Mouse (Mus musculus) common myeloid progenitor, adult 5-6 weeks (primary cell): ENCODE results near the gene Bola1. TPM values are rescaled to one million over a fixed set of nuclear protein-coding genes. Genes with fewer than 3 reads are reported as not detected.
"Not testable (repeated sequence)": the region's sequence is repeated elsewhere in the genome, so short reads cannot be mapped to it uniquely, and the experiment has no call there.

ENCODE experiments used
- ATAC-seq: replicated peaks from 2 replicates; pipeline ENCODE4 v1.8.0; 2016; ENCODE audit warnings: low read depth, mild to moderate bottlenecking, moderate TSS enrichment, inconsistent platforms; ENCODE audit not compliant: poor library complexity, severe bottlenecking
- total RNA-seq: library from RNA; stranded (forward); fragments of 200-1000, 187-1606 nt; gene quantifications from 2 replicates; pipeline ENCODE4 v1.2.3, GENCODE M21; 2017

Bola1 gene
- total RNA-seq, 1 experiment from 2014 or later: 38.2 TPM

- no peak for ATAC-seq
Measured at GRCm38 (mm10) chr3:96192977-96193376, 26.5 kb downstream of the Bola1 start.

GRCm38 (mm10) chr3:96182382-96182776 is 37.1 kb downstream of the Bola1 start:
- ATAC-seq: no peak

DNA sequence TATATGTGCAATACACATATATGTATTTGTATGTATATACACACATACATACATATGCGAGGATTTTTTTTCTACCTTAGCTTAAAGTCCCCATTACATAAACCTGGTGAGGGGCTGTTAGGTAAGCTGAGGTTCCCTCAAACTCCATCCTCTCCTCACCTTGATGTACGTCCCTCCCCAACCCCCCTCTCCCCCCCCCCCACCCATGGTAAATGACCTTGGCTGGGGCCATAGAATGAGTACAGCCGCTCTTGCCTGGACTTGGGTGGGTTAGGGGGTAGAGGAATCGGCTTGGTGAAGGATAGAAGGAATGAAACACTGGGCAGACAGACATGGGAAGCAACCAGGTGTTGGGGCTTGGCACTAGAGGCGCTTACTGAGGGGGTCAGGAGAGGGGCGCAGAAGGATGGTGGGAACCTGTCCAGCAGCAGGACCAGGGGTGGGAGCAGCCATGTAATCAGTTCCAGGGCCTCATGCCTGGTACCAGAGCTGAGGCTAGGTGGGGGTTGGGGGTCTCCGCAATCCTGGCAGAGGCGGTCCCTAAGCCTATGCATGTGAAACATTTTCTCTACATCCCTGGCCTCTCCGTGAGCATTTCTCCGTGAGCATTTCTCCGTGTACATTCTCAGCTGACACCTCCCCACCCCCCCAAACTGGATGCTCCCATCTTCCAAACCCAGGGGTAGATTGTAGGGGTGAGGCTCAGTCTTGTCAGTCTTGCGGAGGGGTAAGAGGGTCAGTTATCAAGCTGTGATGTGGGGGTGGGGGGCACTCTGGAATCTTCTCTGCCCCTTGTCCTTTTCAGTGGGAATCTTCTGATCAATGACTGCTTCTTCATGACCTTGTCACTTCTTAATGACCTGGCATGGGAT is 37.8 kb downstream of the Bola1 start:
- no peak for ATAC-seq

GRCm38 (mm10) chr3:96180727-96181477 is 38.6 kb downstream of the Bola1 start, which contains the start of gene Sv2a:
Sv2a (plus strand) TSS chr3:96181151.
- peak; percentile 59 for ATAC-seq

DNA sequence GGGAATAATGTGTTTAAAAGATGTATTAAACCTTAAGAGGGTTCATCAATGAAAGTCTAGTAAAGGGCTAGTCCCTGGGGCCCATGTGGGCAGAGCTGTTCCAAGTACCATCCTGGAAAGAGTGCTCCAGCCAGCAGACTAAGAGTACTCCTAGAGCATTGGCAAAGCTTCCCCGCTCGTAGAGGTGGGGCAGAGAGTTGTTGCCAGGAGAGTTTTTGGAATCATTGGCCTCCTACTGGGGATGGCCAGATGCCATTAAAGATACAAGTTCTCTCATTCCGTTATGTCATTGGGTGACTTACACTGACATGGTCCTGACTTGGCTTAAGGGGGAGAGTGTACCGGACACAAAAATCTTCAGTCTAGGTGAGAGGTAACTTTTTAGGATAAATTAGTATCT is 40.0 kb downstream of the Bola1 start:
- no peak for ATAC-seq

GRCm38 (mm10) chr3:96178902-96179301 is 40.6 kb downstream of the Bola1 start:
- no peak for ATAC-seq

DNA sequence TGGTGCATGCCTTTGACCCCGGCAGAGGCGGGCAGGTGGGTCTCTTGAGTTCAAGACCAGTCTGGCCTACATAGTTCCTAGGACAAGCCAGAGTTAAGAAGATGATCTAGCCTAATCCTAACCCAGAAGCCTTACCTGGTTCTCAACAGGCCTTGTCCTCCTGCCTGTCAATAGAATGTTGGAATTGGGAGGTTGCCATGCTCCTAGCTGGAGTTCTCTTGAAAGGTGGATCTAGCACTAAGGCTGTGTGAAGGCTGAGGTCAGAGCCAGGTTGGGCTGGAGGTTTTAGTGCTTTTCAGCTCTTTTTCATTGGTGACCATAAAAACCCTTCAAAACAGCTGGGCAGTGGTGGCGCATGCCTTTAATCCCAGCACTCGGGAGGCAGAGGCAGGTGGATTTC is 41.1 kb downstream of the Bola1 start:
- no peak for ATAC-seq

DNA sequence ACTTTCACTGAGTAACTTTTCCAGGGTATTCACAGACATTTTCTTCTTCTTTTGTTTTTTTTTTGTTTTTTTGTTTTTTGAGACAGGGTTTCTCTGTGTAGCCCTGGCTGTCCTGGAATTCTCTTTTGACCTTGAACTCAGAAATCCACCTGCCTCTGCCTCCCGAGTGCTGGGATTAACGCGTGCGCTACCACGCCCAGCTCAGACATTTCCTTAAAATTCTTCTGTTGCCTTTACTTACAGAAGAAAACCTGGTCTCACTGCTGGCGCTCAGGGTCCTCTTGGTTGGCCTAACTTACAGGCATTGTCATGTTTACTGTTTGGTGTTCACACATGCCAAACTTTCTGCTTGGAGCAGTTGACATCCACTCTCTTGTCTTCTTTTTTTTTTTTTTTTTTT is 44.3 kb downstream of the Bola1 start:
- no peak for ATAC-seq

- ATAC-seq: not testable (repeated sequence)
Measured at GRCm38 (mm10) chr3:96174042-96174441, 45.5 kb downstream of the Bola1 start.

- ATAC-seq: no peak
Measured at GRCm38 (mm10) chr3:96173185-96173584, 46.3 kb downstream of the Bola1 start.

DNA sequence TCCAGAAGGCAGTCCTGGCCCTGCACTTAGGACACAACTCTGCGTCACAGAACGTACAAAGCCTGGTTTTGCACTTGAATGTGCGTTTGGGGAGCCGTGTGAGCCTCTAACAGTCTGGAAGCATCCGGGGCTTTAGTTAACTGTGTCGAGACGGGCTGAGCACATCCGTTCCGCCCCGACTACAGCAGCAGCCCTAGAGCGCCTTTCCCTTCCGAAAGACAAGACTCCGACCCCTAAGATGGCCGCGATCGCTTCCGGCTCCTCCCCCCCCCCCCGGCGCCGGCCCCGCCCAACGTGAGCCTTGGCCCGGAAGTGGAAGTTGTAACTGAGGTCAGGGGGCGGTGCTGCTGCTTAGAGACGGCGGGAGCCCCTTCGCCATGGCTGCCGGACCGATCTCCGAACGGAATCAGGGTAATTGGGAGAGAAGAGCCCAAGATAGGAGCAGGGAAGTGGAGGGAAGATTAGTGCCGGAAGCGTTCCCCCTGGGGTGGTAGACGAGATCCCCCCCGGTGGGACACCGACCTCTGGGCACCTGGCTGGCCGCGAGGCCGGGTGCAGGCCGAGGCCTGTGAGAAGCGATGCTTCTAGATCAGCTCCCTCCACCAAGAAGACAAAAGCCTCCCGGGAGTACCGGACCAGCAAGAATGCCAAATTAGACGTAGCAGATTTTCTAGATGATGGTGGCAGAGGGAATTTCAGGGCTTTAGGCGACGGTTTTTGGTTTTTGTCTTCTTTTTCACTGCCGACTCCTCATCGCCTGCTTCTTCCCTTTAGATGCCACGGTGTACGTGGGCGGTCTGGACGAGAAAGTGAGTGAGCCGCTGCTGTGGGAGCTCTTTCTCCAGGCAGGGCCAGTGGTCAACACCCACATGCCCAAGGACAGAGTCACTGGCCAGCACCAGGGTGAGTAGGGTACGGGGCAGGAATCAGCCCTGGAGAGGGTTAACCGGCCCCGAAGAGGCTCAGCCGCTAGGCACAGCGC is 47.0 kb downstream of the Bola1 start, which contains the start of gene Sf3b4:
Gene Sf3b4 (plus strand): TSS at position 136 of the 982 bp plus-strand sequence.
- peak; percentile 89 for ATAC-seq

- ATAC-seq: no peak
Measured at GRCm38 (mm10) chr3:96171583-96172196, 47.8 kb downstream of the Bola1 start.

DNA sequence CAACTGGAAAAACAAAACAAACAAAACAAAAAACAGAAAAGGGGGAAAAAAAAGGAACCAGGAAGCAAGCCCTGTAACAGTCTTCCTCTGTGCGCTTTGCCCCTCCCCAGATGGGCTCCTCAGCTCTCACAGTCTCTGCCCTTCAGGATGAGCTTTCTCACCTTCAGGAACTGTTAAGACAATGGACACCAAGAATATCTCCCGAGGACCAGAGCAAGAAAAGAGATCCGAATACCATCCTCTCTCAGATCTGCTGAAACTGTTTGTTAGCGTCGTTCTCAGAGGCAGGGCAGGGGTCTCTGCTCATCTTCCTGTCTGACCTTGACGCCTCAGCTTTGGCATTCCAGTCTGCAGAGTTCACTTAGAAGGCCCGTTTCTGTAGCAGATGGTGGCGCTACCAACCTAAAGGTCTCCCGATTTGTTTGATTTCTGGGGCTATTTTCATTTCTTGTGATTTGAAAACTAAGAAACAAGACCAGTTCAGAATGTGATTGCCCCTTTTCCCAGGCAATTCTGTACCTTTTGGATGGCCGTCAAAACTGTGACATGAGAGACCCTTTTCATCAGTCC is 48.4 kb downstream of the Bola1 start:
- ATAC-seq: no peak

DNA sequence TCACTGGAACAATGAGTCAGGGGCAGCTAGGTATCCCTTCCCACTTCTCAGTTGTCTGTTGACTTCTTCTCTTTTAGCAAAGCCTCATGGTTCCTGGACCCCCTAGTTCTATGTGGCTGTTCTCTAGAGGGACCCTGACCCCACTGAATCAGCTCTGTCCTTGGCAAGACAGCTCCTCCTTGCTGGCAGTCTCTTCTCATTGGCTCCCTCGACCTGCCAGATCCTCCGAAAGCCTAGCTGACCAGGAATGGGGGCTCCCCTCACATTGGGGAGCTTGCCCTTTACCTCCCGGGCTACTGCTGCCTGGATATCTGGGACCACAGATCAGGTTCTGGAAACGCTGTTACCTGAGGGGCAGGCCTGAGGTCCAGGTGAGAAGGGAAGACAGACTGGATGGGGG is 49.2 kb downstream of the Bola1 start:
- ATAC-seq: no peak

GRCm38 (mm10) chr3:96168466-96169158 is 50.9 kb downstream of the Bola1 start:
- no peak for ATAC-seq

- ATAC-seq: no peak
Measured at GRCm38 (mm10) chr3:96163040-96163439, 56.5 kb downstream of the Bola1 start.

- ATAC-seq: no peak
Measured at GRCm38 (mm10) chr3:96161869-96162840, 57.4 kb downstream of the Bola1 start, which contains the start of gene Mtmr11. Mtmr11 (plus strand) TSS chr3:96162004.
